Mouse (Mus musculus): ENCODE measurements around the gene Fgf15.

- TF ChIP-seq ZNF384 (IDR thresholded peaks at IDR 0.05; ENCODE audit: low read depth, low read length) (0 out of 2 replicates have a peak, but pooled peaks have one; percentile 26), HCFC1 (IDR thresholded peaks at IDR 0.05; ENCODE audit: borderline replicate concordance, insufficient read depth, low read length) (no peak), CHD2 (IDR thresholded peaks at IDR 0.05; ENCODE audit: low read depth, low read length) (no peak), ZC3H11A (IDR thresholded peaks at IDR 0.05; ENCODE audit: borderline replicate concordance, low read depth, low read length) (no peak), MAFK (IDR thresholded peaks at IDR 0.05; ENCODE audit: insufficient read depth, low read depth, low read length) (no peak)
Measured at GRCm38 (mm10) chr7:144888564-144889299, 7.6 kb upstream of the Fgf15 start.

Data from ES-E14 (cell line).